Mouse (Mus musculus) heart, postnatal 0 days (tissue): ENCODE measurements around the gene Phf2.

Experiments used
- CTCF ChIP-seq: IDR thresholded peaks from 2 replicates; pipeline ENCODE4 v1.5.1; 2016; ENCODE audit warnings: antibody characterized with exemption, control low read depth, low read depth
- EP300 ChIP-seq: IDR thresholded peaks from 2 replicates; pipeline ENCODE4 v1.6.1; 2016; ENCODE audit warnings: antibody characterized with exemption, low read depth

GRCm38 (mm10) chr13:48779592-48780344 is 91.2 kb downstream of the Phf2 start:
- no peak for TF ChIP-seq EP300
- TF ChIP-seq CTCF = no peak
